Mouse (Mus musculus) hindbrain, postnatal 0 days (tissue): Measurements from ENCODE around the gene Cdc42se1. TPM values are rescaled to one million over a fixed set of nuclear protein-coding genes. Genes with fewer than 3 reads are reported as not detected.

ENCODE experiments used
- ATAC-seq: fragments of 200-750 bp; cut with Nextera tagmentation; 2 replicates; pipeline ENCODE4 v1.8.0; 2017; ENCODE audit warnings: mild to moderate bottlenecking, moderate TSS enrichment, moderate library complexity
- DNase-seq: peaks from one replicate; pipeline ENCODE4 v3.0.0-alpha.2; 2015; ENCODE audit warnings: low spot score
- H3K27ac ChIP-seq: fragments of 300-500 bp; sonication (generic); 2 replicates; pipeline ENCODE4 v1.5.1; 2014; ENCODE audit warnings: mild to moderate bottlenecking
- H3K27me3 ChIP-seq: fragments of 300-500 bp; sonication (generic); 2 replicates; pipeline ENCODE4 v1.6.1; 2014; ENCODE audit warnings: low read length, mixed read lengths; ENCODE audit not compliant: insufficient read depth
- H3K36me3 ChIP-seq: fragments of 300-500 bp; sonication (generic); 2 replicates; pipeline ENCODE4 v1.6.1; 2014; ENCODE audit warnings: low read length, mixed read lengths; ENCODE audit not compliant: insufficient read depth
- H3K4me1 ChIP-seq: fragments of 300-500 bp; sonication (generic); 2 replicates; pipeline ENCODE4 v1.6.1; 2014; ENCODE audit warnings: antibody characterized with exemption, low read length, mixed read lengths; ENCODE audit not compliant: insufficient read depth
- H3K4me2 ChIP-seq: fragments of 300-500 bp; sonication (generic); 2 replicates; pipeline ENCODE4 v1.6.1; 2014; ENCODE audit warnings: low read depth, mild to moderate bottlenecking, low read length, moderate library complexity, mixed read lengths
- H3K4me3 ChIP-seq: fragments of 300-500 bp; sonication (generic); 2 replicates; pipeline ENCODE4 v1.5.1; 2014; ENCODE audit warnings: low read length
- H3K9ac ChIP-seq: fragments of 300-500 bp; sonication (generic); replicated peaks from 2 replicates; pipeline ENCODE4 v1.6.1; 2014; ENCODE audit warnings: mild to moderate bottlenecking, low read length, moderate library complexity, mixed read lengths
- H3K9me3 ChIP-seq: fragments of 300-500 bp; sonication (generic); 2 replicates; pipeline ENCODE4 v1.6.1; 2016; ENCODE audit warnings: low read length, mixed read lengths
- CTCF ChIP-seq: IDR thresholded peaks from 2 replicates; pipeline ENCODE4 v1.5.1; 2016; ENCODE audit warnings: antibody characterized with exemption, control low read depth, low read depth
- WGBS: fragments of 180-500 bp; shearing (Covaris S2); extraction: QIAGEN DNeasy Blood & Tissue Kit; methylation state at CpG from one replicate; pipeline ENCODE4 v1.1.7; 2014; 5-methylcytosine and 5-hydroxymethylcytosine counted together
- polyA plus RNA-seq: library from polyadenylated mRNA; unstranded; fragments of >200 nt; fragmentation: Nextera tagmentation; extraction: Ambion mirVana; gene quantifications from 2 replicates; pipeline ENCODE4 v1.2.1, GENCODE M21; 2015
- total RNA-seq: library from RNA; depleted of rRNA; stranded (reverse); fragments of >200 nt; gene quantifications from 2 replicates; pipeline ENCODE4 v1.2.3, GENCODE M21; 2014

Gene Cdc42se1
- total and polyA plus RNA-seq, 2 experiments from 2014 or later, result 54.0 to 60.4 TPM

- no peak overlapping the region for H3K4me2 ChIP-seq
- H3K9me3 ChIP-seq, result no peaks in the 10 kb centered on the region
- WGBS, result 74% methylated on average over 1 of the region's 1 CpGs
- TF ChIP-seq CTCF, result no peak
- no peak overlapping the region for H3K9ac ChIP-seq
- ATAC-seq, result no peak
- H3K36me3 ChIP-seq, result no peaks in the 10 kb centered on the region
- H3K4me1 ChIP-seq, result no peaks in the 10 kb centered on the region
- no peaks in the 10 kb centered on the region for H3K27me3 ChIP-seq
- DNase-seq, result no peak
- no peak overlapping the region for H3K27ac ChIP-seq
- no peak overlapping the region for H3K4me3 ChIP-seq
These were observed 19.3 kb downstream of the Cdc42se1 start for GRCm38 (mm10) chr3:95247660-95248336.

GRCm38 (mm10) chr3:95250361-95250760, 21.8 kb downstream of the Cdc42se1 start:
- Histone ChIP-seq H3K9ac (no peak overlapping the region), H3K27ac (no peak overlapping the region), H3K27me3 (no peaks in the 10 kb centered on the region), H3K4me2 (no peak overlapping the region), H3K36me3 (peaks cover 11% of the 10 kb centered on the region), H3K4me3 (no peak overlapping the region), H3K9me3 (no peaks in the 10 kb centered on the region), H3K4me1 (no peaks in the 10 kb centered on the region)
- WGBS, result 77% methylated on average over 5 of the region's 5 CpGs
- no peak for TF ChIP-seq CTCF
- no peak for ATAC-seq
- no peak for DNase-seq

- no peak within 1 kb of the TSS for H3K4me3 ChIP-seq
- peaks cover 11% of the 10 kb centered on the region for H3K36me3 ChIP-seq
- H3K4me1 ChIP-seq, result no peaks in the 10 kb centered on the region
- H3K9me3 ChIP-seq, result no peaks in the 10 kb centered on the region
- H3K27me3 ChIP-seq, result no peaks in the 10 kb centered on the region
- ATAC-seq (no peak), DNase-seq (no peak)
- WGBS, result 63% methylated on average over 7 of the region's 7 CpGs
- no peak within 1 kb of the TSS for H3K9ac ChIP-seq
- no peak within 1 kb of the TSS for H3K27ac ChIP-seq
- TF ChIP-seq CTCF, result no peak
- no peak within 1 kb of the TSS for H3K4me2 ChIP-seq
These were observed 22.4 kb downstream of the Cdc42se1 start, which contains the start of gene Bnipl for GRCm38 (mm10) chr3:95250783-95251424. Gene Bnipl, minus strand, starts transcription at chr3:95251193.

- no peaks in the 10 kb centered on the region for H3K4me1 ChIP-seq
- H3K4me2 ChIP-seq, result no peak overlapping the region
- no peak overlapping the region for H3K9ac ChIP-seq
- peaks cover 33% of the 10 kb centered on the region for H3K36me3 ChIP-seq
- DNase-seq (no peak), ATAC-seq (no peak)
- H3K27ac ChIP-seq, result no peak overlapping the region
- no peaks in the 10 kb centered on the region for H3K9me3 ChIP-seq
- no peak for TF ChIP-seq CTCF
- 88% methylated on average over 5 of the region's 5 CpGs for WGBS
- no peaks in the 10 kb centered on the region for H3K27me3 ChIP-seq
- H3K4me3 ChIP-seq, result no peak overlapping the region
These were observed 28.4 kb downstream of the Cdc42se1 start for GRCm38 (mm10) chr3:95256931-95257330.

- Histone ChIP-seq H3K9me3 (no peaks in the 10 kb centered on the region), H3K36me3 (peaks cover 42% of the 10 kb centered on the region), H3K4me3 (no peak overlapping the region), H3K4me2 (no peak overlapping the region), H3K4me1 (no peaks in the 10 kb centered on the region), H3K27me3 (no peaks in the 10 kb centered on the region), H3K27ac (no peak overlapping the region), H3K9ac (no peak overlapping the region)
- no peak for ATAC-seq
- no peak for TF ChIP-seq CTCF
- WGBS, result 95% methylated on average over 4 of the region's 4 CpGs
- no peak for DNase-seq
These were observed 33.4 kb downstream of the Cdc42se1 start for GRCm38 (mm10) chr3:95261975-95262374.

GRCm38 (mm10) chr3:95263089-95263739, 34.7 kb downstream of the Cdc42se1 start:
- H3K9ac ChIP-seq, result no peak overlapping the region
- no peaks in the 10 kb centered on the region for H3K4me1 ChIP-seq
- DNase-seq, result peak; percentile 56
- no peaks in the 10 kb centered on the region for H3K27me3 ChIP-seq
- no peak overlapping the region for H3K4me2 ChIP-seq
- peaks cover 42% of the 10 kb centered on the region for H3K36me3 ChIP-seq
- WGBS, result 50% methylated on average over 11 of the region's 11 CpGs
- H3K27ac ChIP-seq, result no peak overlapping the region
- ATAC-seq, result no peak; the same call in 1 of the 2 replicates
- peak; percentile 69 for TF ChIP-seq CTCF
- no peaks in the 10 kb centered on the region for H3K9me3 ChIP-seq
- H3K4me3 ChIP-seq, result no peak overlapping the region
